Mouse (Mus musculus) MEL (cell line): ENCODE data around the gene Dock9. TPM values are rescaled to one million over a fixed set of nuclear protein-coding genes. Genes with fewer than 3 reads are reported as not detected.
A peak's percentile ranks its signal among the peaks of the same experiment; 100 is the strongest.

ENCODE experiments used
- DNase-seq: peaks from one replicate; pipeline ENCODE4 v3.0.0; 2011; ENCODE audit warnings: low read depth, low spot score
- H3K27ac ChIP-seq: 2 replicates; pipeline ENCODE4 v1.5.1; 2012; ENCODE audit warnings: low read depth, mild to moderate bottlenecking, control low read depth, low read length, moderate library complexity; ENCODE audit not compliant: control insufficient read depth
- H3K27me3 ChIP-seq, 2 experiments: fragments of 150-350 bp in 1 of 2; sonication (generic) in 1 of 2; 2 replicates each; pipeline ENCODE4 v1.6.1; 2012; ENCODE audit warnings: low read length in 2 of 2, mild to moderate bottlenecking in 2 of 2, improper control_type of control experiment in 1 of 2, moderate library complexity in 1 of 2; ENCODE audit not compliant: insufficient read depth in 2 of 2, control insufficient read depth in 1 of 2
- H3K36me3 ChIP-seq, 2 experiments: 2 replicates each; pipeline ENCODE4 v1.6.1; 2012 to 2014; ENCODE audit warnings: low read length in 2 of 2, improper control_type of control experiment in 1 of 2, inconsistent platforms in 1 of 2, mild to moderate bottlenecking in 1 of 2; ENCODE audit not compliant: insufficient read depth in 2 of 2, control insufficient read depth in 1 of 2
- H3K4me1 ChIP-seq, 2 experiments: fragments of 150-350 bp in 1 of 2; sonication (generic) in 1 of 2; 2 replicates each; pipeline ENCODE4 v1.6.1; 2012; ENCODE audit warnings: low read length in 2 of 2, improper control_type of control experiment in 1 of 2, mild to moderate bottlenecking in 1 of 2; ENCODE audit not compliant: insufficient read depth in 2 of 2, control insufficient read depth in 1 of 2
- H3K4me3 ChIP-seq, 2 experiments: fragments of 150-350 bp in 1 of 2; sonication (generic) in 1 of 2; 2 replicates each; pipeline ENCODE4 v1.5.1; 2012; ENCODE audit warnings: low read depth in 2 of 2, low read length in 2 of 2, mild to moderate bottlenecking in 2 of 2, moderate library complexity in 2 of 2, control low read depth in 1 of 2, improper control_type of control experiment in 1 of 2; ENCODE audit not compliant: control insufficient read depth in 1 of 2, insufficient read depth in 1 of 2
- H3K79me2 ChIP-seq: 2 replicates; pipeline ENCODE4 v1.6.1; 2012; ENCODE audit warnings: mild to moderate bottlenecking, low read length, moderate library complexity; ENCODE audit not compliant: control insufficient read depth, poor library complexity, insufficient read depth
- H3K9ac ChIP-seq: 2 replicates; pipeline ENCODE4 v1.6.1; 2012; ENCODE audit warnings: low read depth, mild to moderate bottlenecking, control low read depth, low read length, moderate library complexity; ENCODE audit not compliant: control insufficient read depth, poor library complexity, severe bottlenecking
- H3K9me3 ChIP-seq: fragments of 150-350 bp; sonication (generic); replicated peaks from 2 replicates; pipeline ENCODE4 v1.6.1; 2012; ENCODE audit warnings: mild to moderate bottlenecking, low read length, improper control_type of control experiment, moderate library complexity; ENCODE audit not compliant: insufficient read depth
- CHD1 ChIP-seq: IDR thresholded peaks from 2 replicates; pipeline ENCODE4 v1.6.1; 2012; ENCODE audit warnings: low read depth, mild to moderate bottlenecking, inconsistent platforms, low read length, improper control_type of control experiment
- CTCF ChIP-seq, 3 experiments: IDR thresholded peaks in 2 of 3; conservative IDR thresholded peaks in 1 of 3; 2 replicates each; pipeline ENCODE4 v1.5.1; 2011 to 2012; ENCODE audit warnings: low read length in 3 of 3, low read depth in 2 of 3, mild to moderate bottlenecking in 2 of 3, improper control_type of control experiment in 1 of 3, inconsistent platforms in 1 of 3, mixed read lengths in 1 of 3, moderate library complexity in 1 of 3; ENCODE audit not compliant: control insufficient read depth in 1 of 3, insufficient read depth in 1 of 3, poor library complexity in 1 of 3, severe bottlenecking in 1 of 3
- E2F4 ChIP-seq: IDR thresholded peaks from 2 replicates; pipeline ENCODE4 v1.6.1; 2011; ENCODE audit warnings: low read depth, low read length, improper control_type of control experiment, borderline replicate concordance
- ELF1 ChIP-seq: IDR thresholded peaks from 2 replicates; pipeline ENCODE4 v1.6.1; 2014; ENCODE audit warnings: low read depth, mild to moderate bottlenecking, inconsistent platforms, low read length, improper control_type of control experiment, moderate library complexity
- EP300 ChIP-seq, 2 experiments: IDR thresholded peaks; 2 replicates each; pipeline ENCODE4 v1.6.1; 2011; ENCODE audit warnings: improper control_type of control experiment in 2 of 2, low read length in 2 of 2, low read depth in 1 of 2, mild to moderate bottlenecking in 1 of 2
- ETS1 ChIP-seq: IDR thresholded peaks from 2 replicates; pipeline ENCODE4 v1.6.1; 2012; ENCODE audit warnings: low read depth, mild to moderate bottlenecking, inconsistent platforms, low read length, improper control_type of control experiment, moderate library complexity
- GABPA ChIP-seq: IDR thresholded peaks from 2 replicates; pipeline ENCODE4 v1.6.1; 2012; ENCODE audit warnings: low read depth, mild to moderate bottlenecking, inconsistent platforms, low read length, improper control_type of control experiment, moderate library complexity
- GATA1 ChIP-seq: IDR thresholded peaks from 2 replicates; pipeline ENCODE4 v1.6.1; 2011; ENCODE audit warnings: low read depth, low read length, improper control_type of control experiment
- JUND ChIP-seq: IDR thresholded peaks from 2 replicates; pipeline ENCODE4 v1.6.1; 2011; ENCODE audit warnings: low read depth, mild to moderate bottlenecking, improper control_type of control experiment, low read length
- KAT2A ChIP-seq: conservative IDR thresholded peaks from 2 replicates; pipeline ENCODE4 v1.6.1; 2012; ENCODE audit warnings: low read depth, low read length, improper control_type of control experiment, inconsistent platforms
- MAX ChIP-seq: IDR thresholded peaks from 2 replicates; pipeline ENCODE4 v1.6.1; 2011; ENCODE audit warnings: low read length, improper control_type of control experiment
- MAZ ChIP-seq: IDR thresholded peaks from 2 replicates; pipeline ENCODE4 v1.6.1; 2012; ENCODE audit warnings: low read depth, mild to moderate bottlenecking, inconsistent platforms, low read length, improper control_type of control experiment
- POLR2A ChIP-seq, 2 experiments: IDR thresholded peaks; 2 replicates each; pipeline ENCODE4 v1.6.1; 2011 to 2012; ENCODE audit warnings: low read length in 2 of 2, mild to moderate bottlenecking in 2 of 2, control low read depth in 1 of 2, improper control_type of control experiment in 1 of 2, low read depth in 1 of 2, moderate library complexity in 1 of 2; ENCODE audit not compliant: control insufficient read depth in 1 of 2, insufficient read depth in 1 of 2, poor library complexity in 1 of 2
- RAD21 ChIP-seq: IDR thresholded peaks from 2 replicates; pipeline ENCODE4 v1.6.1; 2011; ENCODE audit warnings: mild to moderate bottlenecking, low read depth, low read length, improper control_type of control experiment
- RCOR1 ChIP-seq: IDR thresholded peaks from 2 replicates; pipeline ENCODE4 v1.6.1; 2012; ENCODE audit warnings: low read depth, mild to moderate bottlenecking, inconsistent platforms, low read length, improper control_type of control experiment
- SIN3A ChIP-seq: IDR thresholded peaks from 2 replicates; pipeline ENCODE4 v1.6.1; 2012; ENCODE audit warnings: low read length, improper control_type of control experiment, inconsistent platforms
- SMC3 ChIP-seq: IDR thresholded peaks from 2 replicates; pipeline ENCODE4 v1.6.1; 2011; ENCODE audit warnings: low read depth, low read length, improper control_type of control experiment
- TBP ChIP-seq: IDR thresholded peaks from 2 replicates; pipeline ENCODE4 v1.8.0; 2011; ENCODE audit warnings: low read depth, low read length, improper control_type of control experiment
- TCF12 ChIP-seq: IDR thresholded peaks from 2 replicates; pipeline ENCODE4 v1.6.1; 2014; ENCODE audit warnings: low read depth, mild to moderate bottlenecking, inconsistent platforms, low read length, improper control_type of control experiment, moderate library complexity
- USF2 ChIP-seq, 2 experiments: IDR thresholded peaks; 2 replicates each; pipeline ENCODE4 v1.6.1; 2011 to 2012; ENCODE audit warnings: improper control_type of control experiment in 2 of 2, low read length in 2 of 2, borderline replicate concordance in 1 of 2, inconsistent platforms in 1 of 2, low read depth in 1 of 2, mild to moderate bottlenecking in 1 of 2; ENCODE audit not compliant: insufficient read depth in 1 of 2
- ZMIZ1 ChIP-seq: IDR thresholded peaks from 2 replicates; pipeline ENCODE4 v1.6.1; 2012; ENCODE audit warnings: low read depth, mild to moderate bottlenecking, inconsistent platforms, low read length, improper control_type of control experiment, moderate library complexity
- ZNF384 ChIP-seq: IDR thresholded peaks from 2 replicates; pipeline ENCODE4 v1.6.1; 2012; ENCODE audit warnings: low read depth, mild to moderate bottlenecking, inconsistent platforms, low read length, improper control_type of control experiment
- polyA plus RNA-seq, 2 experiments: library from polyadenylated mRNA; stranded (reverse) in 1 of 2; unstranded in 1 of 2; fragments of >175 nt in 1 of 2; fragments of >200 nt in 1 of 2; gene quantifications; 2 replicates each; pipeline versions ENCODE4 v1.2.1 to v1.2.4; 2012; ENCODE audit warnings: low replicate concordance in 2 of 2, low read depth in 1 of 2; ENCODE audit not compliant: insufficient read length in 2 of 2, insufficient read depth in 1 of 2, missing spikeins in 1 of 2
- total RNA-seq: library from RNA; depleted of rRNA; stranded (reverse); fragments of 300-350 nt; gene quantifications from 2 replicates; pipeline ENCODE4 v1.2.3, GENCODE M21; 2012

Gene Dock9
- total and polyA plus RNA-seq, 3 experiments: 6.3 to 9.4 TPM; not detected in 1

- peaks cover 3 to 8% of the 10 kb centered on the region in 2 experiments; a peak in 3 of 4 replicates for H3K4me1 ChIP-seq
- TF ChIP-seq TBP: 0 out of 2 replicates have a peak, but pooled peaks have one; percentile 18
- TF ChIP-seq CHD1: no peak
- TF ChIP-seq RAD21: peak; percentile 42
- TF ChIP-seq ELF1: no peak
- peak; percentile 67 for TF ChIP-seq SMC3
- TF ChIP-seq JUND: no peak
- TF ChIP-seq CTCF (IDR thresholded peaks at IDR 0.05 in 2 of 3, conservative IDR thresholded peaks at IDR 0.05 in 1 of 3; ENCODE audit: control insufficient read depth in 1 of 3, insufficient read depth in 1 of 3, low read depth in 2 of 3, low read length in 3 of 3, poor library complexity in 1 of 3, severe bottlenecking in 1 of 3): peak; percentile 23 to 65 (median 50); a peak in 5 of 6 replicates
- TF ChIP-seq, all 39 proteins: peak for 4
- Histone ChIP-seq H3K79me2 (peaks cover 2% of the 10 kb centered on the region; the same call in 1 of the 2 replicates), H3K4me3 (no peak overlapping the region), H3K27ac (no peak overlapping the region), H3K9ac (no peak overlapping the region), H3K36me3 (peaks cover 0 to 7% of the 10 kb centered on the region in 2 experiments; a peak in 2 of 4 replicates), H3K9me3 (no peaks in the 10 kb centered on the region), H3K27me3 (no peaks in the 10 kb centered on the region)
- peak; percentile 67 for DNase-seq
Observed at GRCm38 (mm10) chr14:121800962-121801361, 3.3 kb upstream of the Dock9 start.

- Histone ChIP-seq H3K27me3 (no peaks in the 10 kb centered on the region), H3K4me1 (peaks cover 9 to 20% of the 10 kb centered on the region in 2 experiments), H3K4me3 (peak overlapping the region; percentile 74 to 84), H3K9me3 (no peaks in the 10 kb centered on the region), H3K79me2 (peaks cover 2% of the 10 kb centered on the region; the same call in 1 of the 2 replicates), H3K36me3 (peaks cover 0 to 21% of the 10 kb centered on the region in 2 experiments; a peak in 2 of 4 replicates), H3K27ac (no peak overlapping the region), H3K9ac (peak overlapping the region; percentile 49)
- TF ChIP-seq ZNF384: peak; percentile 18; the same call in 1 of the 2 replicates
- TF ChIP-seq USF2 (IDR thresholded peaks at IDR 0.05; ENCODE audit: borderline replicate concordance in 1 of 2, insufficient read depth in 1 of 2, low read depth in 1 of 2, low read length in 2 of 2): no peak
- no peak for TF ChIP-seq POLR2A (IDR thresholded peaks at IDR 0.05; ENCODE audit: control insufficient read depth in 1 of 2, insufficient read depth in 1 of 2, low read depth in 1 of 2, low read length in 2 of 2, poor library complexity in 1 of 2)
- TF ChIP-seq EP300 (IDR thresholded peaks at IDR 0.05; ENCODE audit: low read depth in 1 of 2, low read length in 2 of 2): 0 out of 4 replicates have a peak, but pooled peaks of 1 of the 2 experiments have one; percentile 35
- TF ChIP-seq SIN3A: no peak
- no peak for TF ChIP-seq SMC3
- TF ChIP-seq MAZ: no peak
- TF ChIP-seq GABPA: no peak
- TF ChIP-seq E2F4: no peak
- no peak for TF ChIP-seq GATA1
- TF ChIP-seq TBP: no peak
- TF ChIP-seq TCF12: no peak
- no peak for TF ChIP-seq MAX
- TF ChIP-seq ZMIZ1: no peak
- TF ChIP-seq KAT2A: no peak
- TF ChIP-seq RCOR1: no peak
- TF ChIP-seq ETS1: no peak
- peak; percentile 43 for DNase-seq
Observed at GRCm38 (mm10) chr14:121799112-121799511, 1.5 kb upstream of the Dock9 start.
